Mouse (Mus musculus): ENCODE measurements around the gene St3gal5.
"Not testable (repeated sequence)": the region's sequence is repeated elsewhere in the genome, so short reads cannot be mapped to it uniquely, and the experiment has no call there.

DNA sequence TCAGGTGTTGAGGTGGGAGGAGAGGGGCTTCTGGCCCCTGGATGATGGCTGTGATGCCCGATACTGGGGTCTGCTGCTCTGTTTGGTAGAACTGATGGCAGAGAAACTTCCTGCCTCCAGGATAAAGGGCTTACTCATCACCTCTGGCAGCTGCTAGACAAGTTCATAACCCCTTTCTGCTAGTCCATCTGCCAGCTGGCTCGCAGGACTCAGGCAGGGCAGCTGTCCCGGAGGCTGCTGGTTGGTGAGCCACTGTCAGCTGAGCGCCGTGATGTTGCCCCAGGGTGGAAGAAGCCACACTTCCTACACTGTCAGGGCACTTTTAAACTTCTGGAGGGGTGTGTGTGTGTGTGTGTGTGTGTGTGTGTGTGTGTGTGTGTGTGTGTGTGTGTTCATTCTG is 56.6 kb downstream of the St3gal5 start:
- TF ChIP-seq JUN (IDR thresholded peaks at IDR 0.05; ENCODE audit: insufficient read depth, low read depth, low read length); CTCF (conservative IDR thresholded peaks at IDR 0.05 in 1 of 2, IDR thresholded peaks at IDR 0.05 in 1 of 2; ENCODE audit: low read depth in 2 of 2, low read length in 2 of 2); MYC (IDR thresholded peaks at IDR 0.05; ENCODE audit: low read depth, low read length); EP300 (IDR thresholded peaks at IDR 0.05; ENCODE audit: low read length); MAX (IDR thresholded peaks at IDR 0.05; ENCODE audit: low read length); POLR2A (IDR thresholded peaks at IDR 0.05; ENCODE audit: low read depth, low read length); ZC3H11A (IDR thresholded peaks at IDR 0.05; ENCODE audit: low read depth, low read length); HCFC1 (IDR thresholded peaks at IDR 0.05; ENCODE audit: low read depth, low read length); CHD1 (IDR thresholded peaks at IDR 0.05; ENCODE audit: low read depth, low read length); ELF1 (IDR thresholded peaks at IDR 0.05; ENCODE audit: low read depth, low read length): not testable (repeated sequence)
